Mouse (Mus musculus): Measurements from ENCODE around the gene Khdc4.

DNA sequence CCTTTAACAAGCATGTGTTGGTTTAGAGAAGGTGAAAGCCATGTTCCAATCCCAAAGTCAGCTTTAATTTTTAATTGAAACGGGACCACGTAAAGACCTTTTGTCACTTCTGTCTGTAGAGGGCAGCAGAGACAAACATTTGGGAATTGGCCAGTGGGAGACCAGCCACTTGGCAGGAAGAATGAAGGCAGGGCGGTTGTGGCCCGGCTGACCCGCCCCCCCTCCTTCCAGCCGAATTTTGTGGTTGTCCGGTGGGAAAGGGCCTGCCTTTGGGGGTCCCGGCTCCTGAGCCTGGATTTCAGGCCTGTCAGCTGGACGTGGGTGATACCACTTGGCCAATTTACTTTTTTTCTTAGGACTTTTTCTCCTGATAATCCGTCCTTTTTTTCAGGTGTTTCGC is 8.2 kb upstream of the Khdc4 start:
- TF ChIP-seq POLR2A (IDR thresholded peaks at IDR 0.05; ENCODE audit: insufficient read depth, low read depth, low read length) (no peak), CTCF (IDR thresholded peaks at IDR 0.05; ENCODE audit: insufficient read depth, low read depth, low read length) (0 out of 2 replicates have a peak, but pooled peaks have one; percentile 29)
